Mouse (Mus musculus): ENCODE data around the gene Nkiras2. TPM values are rescaled to one million over a fixed set of nuclear protein-coding genes. Genes with fewer than 3 reads are reported as not detected.

Nkiras2 gene
- polyA plus RNA-seq (2015; fragmentation: Nextera tagmentation; extraction: Ambion mirVana): 65.0 and 77.4 TPM in 2 replicates

GRCm38 (mm10) chr11:100618761-100619484 lies at the start of gene Nkiras2:
TSS of gene Nkiras2 (plus strand) at chr11:100619244.

GRCm38 (mm10) chr11:100574708-100575483 lies 44.1 kb upstream of the Nkiras2 start, which contains the start of gene Cnp:
TSS of gene Cnp (plus strand) at chr11:100574904.

GRCm38 (mm10) chr11:100619982-100620381 lies 938 bp downstream of the Nkiras2 start, which contains the start of gene Dnajc7:
TSS of gene Dnajc7 (minus strand) at chr11:100620168.

Other genes with a start within 250 kb of the Nkiras2 start
- gene Jup, start 221.5 kb upstream of the Nkiras2 start, polyA plus RNA-seq (2015; fragmentation: Nextera tagmentation; extraction: Ambion mirVana): 30.2 and 33.8 TPM in 2 replicates
- gene P3h4, start 204.4 kb upstream of the Nkiras2 start, polyA plus RNA-seq (2015; fragmentation: Nextera tagmentation; extraction: Ambion mirVana): 21.1 and 21.9 TPM in 2 replicates
- 25.5 and 29.5 TPM in 2 replicates for gene Fkbp10, start 203.5 kb upstream of the Nkiras2 start, polyA plus RNA-seq (2015; fragmentation: Nextera tagmentation; extraction: Ambion mirVana)
- 99.7 and 103 TPM in 2 replicates for gene Nt5c3b, start 177.4 kb upstream of the Nkiras2 start, polyA plus RNA-seq (2015; fragmentation: Nextera tagmentation; extraction: Ambion mirVana)
- gene Klhl10, start 177.3 kb upstream of the Nkiras2 start, polyA plus RNA-seq (2015; fragmentation: Nextera tagmentation; extraction: Ambion mirVana): 0.32 and 0.47 TPM in 2 replicates
- gene Klhl11, start 146.5 kb upstream of the Nkiras2 start, polyA plus RNA-seq (2015; fragmentation: Nextera tagmentation; extraction: Ambion mirVana): 8.3 and 8.5 TPM in 2 replicates
- 118 and 128 TPM in 2 replicates for gene Acly, start 91.2 kb upstream of the Nkiras2 start, polyA plus RNA-seq (2015; fragmentation: Nextera tagmentation; extraction: Ambion mirVana)
- gene Ttc25, start 73.6 kb upstream of the Nkiras2 start, polyA plus RNA-seq (2015; fragmentation: Nextera tagmentation; extraction: Ambion mirVana): 1.3 and 2.2 TPM in 2 replicates
- gene Cnp, start 44.3 kb upstream of the Nkiras2 start, polyA plus RNA-seq (2015; fragmentation: Nextera tagmentation; extraction: Ambion mirVana): 170 and 228 TPM in 2 replicates
- gene Dnajc7, start 924 bp downstream of the Nkiras2 start, polyA plus RNA-seq (2015; fragmentation: Nextera tagmentation; extraction: Ambion mirVana): 208 and 230 TPM in 2 replicates
- gene Zfp385c, start 73.2 kb downstream of the Nkiras2 start, polyA plus RNA-seq (2015; fragmentation: Nextera tagmentation; extraction: Ambion mirVana): 0.69 and 1.0 TPM in 2 replicates
- 2.3 and 2.5 TPM in 2 replicates for gene Dhx58, start 85.0 kb downstream of the Nkiras2 start, polyA plus RNA-seq (2015; fragmentation: Nextera tagmentation; extraction: Ambion mirVana)
- gene Kat2a, start 93.2 kb downstream of the Nkiras2 start, polyA plus RNA-seq (2015; fragmentation: Nextera tagmentation; extraction: Ambion mirVana): 60.5 and 62.5 TPM in 2 replicates
- 0.37 TPM in 1 of 2 replicates, not detected in the other for gene Hspb9, start 94.6 kb downstream of the Nkiras2 start, polyA plus RNA-seq (2015; fragmentation: Nextera tagmentation; extraction: Ambion mirVana)
- gene Rab5c, start 119.0 kb downstream of the Nkiras2 start, polyA plus RNA-seq (2015; fragmentation: Nextera tagmentation; extraction: Ambion mirVana): 31.1 and 35.2 TPM in 2 replicates
- 3.7 and 5.5 TPM in 2 replicates for gene Kcnh4, start 140.7 kb downstream of the Nkiras2 start, polyA plus RNA-seq (2015; fragmentation: Nextera tagmentation; extraction: Ambion mirVana)
- 0.76 and 1.3 TPM in 2 replicates for gene Hcrt, start 143.7 kb downstream of the Nkiras2 start, polyA plus RNA-seq (2015; fragmentation: Nextera tagmentation; extraction: Ambion mirVana)
- gene Ghdc, start 151.7 kb downstream of the Nkiras2 start, polyA plus RNA-seq (2015; fragmentation: Nextera tagmentation; extraction: Ambion mirVana): 8.1 and 8.2 TPM in 2 replicates
- 16.4 and 17.6 TPM in 2 replicates for gene Stat5b, start 231.5 kb downstream of the Nkiras2 start, polyA plus RNA-seq (2015; fragmentation: Nextera tagmentation; extraction: Ambion mirVana)
- gene Stat5a, start 240.1 kb downstream of the Nkiras2 start, polyA plus RNA-seq (2015; fragmentation: Nextera tagmentation; extraction: Ambion mirVana): 2.3 and 3.0 TPM in 2 replicates

Data from neural tube, postnatal 0 days (tissue).